Mouse (Mus musculus): Measurements from ENCODE around the gene Gm11037.
"Not testable (repeated sequence)": the region's sequence is repeated elsewhere in the genome, so short reads cannot be mapped to it uniquely, and the experiment has no call there.

The Gm11037 gene

DNA sequence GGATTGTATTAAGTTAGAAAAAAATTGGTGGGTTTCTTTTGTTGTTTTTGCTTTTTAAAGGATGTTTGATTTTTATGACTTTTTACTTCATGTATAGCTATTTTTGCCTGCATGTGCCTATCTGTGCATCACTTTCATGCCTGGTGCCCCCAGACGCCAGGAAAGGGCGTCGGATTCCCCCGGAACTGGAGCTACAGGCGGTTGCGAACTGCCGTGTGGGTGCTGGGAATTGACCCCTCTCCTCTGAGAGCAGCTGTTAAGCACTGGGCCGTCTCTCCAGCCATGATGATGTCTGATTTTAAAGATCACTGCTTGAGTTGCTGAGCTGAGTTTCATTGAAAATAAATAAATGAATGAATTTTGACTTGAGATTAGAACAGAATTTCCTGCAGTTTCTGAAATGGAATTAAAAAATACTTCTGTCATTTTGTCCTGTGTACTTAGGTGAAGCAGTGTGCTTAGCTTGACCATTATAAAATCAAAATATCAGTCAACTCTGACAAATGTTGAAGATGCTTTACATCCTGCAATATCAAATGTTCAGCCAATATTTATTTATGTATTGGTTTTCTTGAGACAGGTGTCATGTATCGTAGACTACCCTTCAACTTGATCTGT, at the start of gene Gm11037:
Gm11037 (plus strand) TSS at position 568 of the 618 bp plus-strand sequence.
- DNase-seq (ENCODE audit: low spot score): no peak

DNA sequence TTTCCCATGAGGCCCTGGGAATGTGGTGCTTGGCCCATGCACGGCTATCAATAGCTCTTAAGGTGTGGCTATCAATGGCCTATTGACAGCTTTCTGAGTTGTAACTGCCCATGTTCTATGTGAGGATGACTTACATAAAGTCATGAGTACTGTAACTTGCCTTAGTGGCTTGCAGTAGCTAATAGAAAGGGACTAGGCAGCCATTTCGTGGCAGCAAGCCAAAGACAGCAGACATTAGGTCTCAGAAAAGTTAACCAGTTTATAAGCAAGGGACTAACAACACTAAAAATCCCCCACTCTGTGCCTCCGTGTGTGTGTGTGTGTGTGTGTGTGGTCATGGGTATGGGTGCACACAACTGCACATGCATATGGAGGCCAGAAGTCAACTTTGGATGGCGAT, 49.1 kb upstream of the Gm11037 start:
- no peak for DNase-seq (ENCODE audit: low spot score)

DNA sequence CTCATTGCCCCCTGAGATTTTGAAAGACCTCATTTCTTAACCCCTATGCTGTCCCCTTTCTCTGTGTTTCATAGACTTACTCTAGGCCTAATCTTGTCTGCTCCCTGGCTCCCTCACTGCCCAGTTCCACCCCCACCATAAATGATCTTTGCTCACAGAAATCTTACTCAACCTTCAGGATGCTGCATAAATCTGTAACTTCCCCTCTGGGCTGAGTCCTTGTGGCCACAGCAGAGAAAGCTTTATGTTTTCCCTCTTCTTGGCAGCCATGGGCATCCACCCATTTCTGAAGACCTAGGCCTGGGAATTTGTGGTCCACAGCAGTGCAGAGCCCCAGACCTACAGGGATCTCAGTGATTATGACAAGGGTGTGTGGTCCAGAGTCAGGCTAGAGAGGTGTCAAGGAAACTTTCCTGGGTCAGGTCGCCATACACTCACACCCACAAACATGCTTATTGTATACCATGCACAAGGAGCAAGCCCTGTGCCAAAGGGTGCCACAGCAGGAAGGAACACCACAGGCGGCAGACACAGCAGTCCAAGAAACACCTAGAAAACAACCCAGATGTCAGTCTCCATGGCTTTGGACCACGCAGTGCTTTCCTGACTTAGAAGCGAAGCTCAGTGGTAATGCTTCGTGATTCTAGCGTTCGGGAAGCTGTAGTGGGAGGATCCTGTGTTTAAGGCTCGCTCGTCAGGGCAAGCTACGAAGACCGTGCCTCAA, 46.5 kb upstream of the Gm11037 start, which contains the start of gene Siglec1:
Siglec1 (minus strand) TSS at position 99 of the 724 bp plus-strand sequence.
- no peak for DNase-seq (ENCODE audit: low spot score)

DNA sequence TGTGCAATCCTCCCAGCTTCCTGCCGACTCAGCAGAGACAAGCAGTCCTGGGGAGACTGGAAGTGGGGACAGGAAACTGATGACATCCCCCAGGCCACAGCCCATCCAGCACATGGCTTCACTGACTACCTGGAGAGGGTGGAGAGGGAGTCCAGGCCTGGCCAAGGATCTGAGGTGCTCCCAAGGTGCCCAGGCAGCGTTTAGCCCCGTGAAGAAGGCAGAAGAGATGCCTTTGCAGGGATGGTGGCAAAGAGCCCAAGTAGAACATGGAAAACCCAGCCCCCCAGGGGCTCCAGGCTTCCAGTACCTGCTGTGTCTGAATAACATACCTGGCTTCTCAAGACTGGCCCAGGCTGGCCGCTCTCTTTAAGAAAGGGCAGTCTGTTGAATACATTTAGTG, 44.7 kb upstream of the Gm11037 start:
- no peak for DNase-seq (ENCODE audit: low spot score)

DNA sequence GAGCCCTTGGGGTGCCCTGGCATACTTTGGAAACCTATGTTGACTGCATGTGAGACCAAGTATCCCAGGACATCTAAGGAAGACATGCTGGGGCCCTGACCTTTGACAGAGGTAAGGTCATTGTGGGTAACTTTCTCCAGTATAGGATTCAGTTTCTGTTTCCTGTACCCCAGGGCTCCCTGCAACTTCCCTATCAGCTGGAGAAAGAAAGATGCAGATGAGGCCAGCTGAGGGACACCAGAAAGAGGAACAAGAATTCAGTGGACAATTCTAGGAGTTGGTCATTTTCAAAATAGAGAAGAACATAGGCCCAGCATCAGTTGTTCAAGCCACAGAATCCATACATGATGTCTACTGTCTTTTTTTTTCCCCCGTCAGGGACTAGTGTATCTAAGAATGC, 43.7 kb upstream of the Gm11037 start:
- no peak for DNase-seq (ENCODE audit: low spot score)

DNA sequence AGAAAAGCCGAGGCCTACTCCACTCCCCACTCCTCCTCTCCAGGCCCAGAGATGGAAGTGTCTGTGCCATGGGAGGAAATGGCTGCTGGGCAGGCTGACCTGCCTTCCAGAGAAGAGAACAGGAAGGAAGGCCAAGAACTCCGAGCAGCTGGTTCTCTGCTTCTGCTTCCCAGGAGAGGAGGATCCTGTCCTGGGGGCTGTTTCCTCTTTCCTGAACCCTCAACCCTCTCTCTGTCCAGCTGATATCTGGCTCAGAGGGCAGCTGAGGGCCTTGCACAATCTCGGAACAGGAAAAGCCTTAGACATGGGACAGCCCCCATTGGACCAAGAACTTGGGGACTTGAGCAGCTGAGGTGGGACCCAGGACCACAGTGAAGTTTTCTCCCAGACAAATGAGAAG, 42.4 kb upstream of the Gm11037 start:
- DNase-seq (ENCODE audit: low spot score): no peak

DNA sequence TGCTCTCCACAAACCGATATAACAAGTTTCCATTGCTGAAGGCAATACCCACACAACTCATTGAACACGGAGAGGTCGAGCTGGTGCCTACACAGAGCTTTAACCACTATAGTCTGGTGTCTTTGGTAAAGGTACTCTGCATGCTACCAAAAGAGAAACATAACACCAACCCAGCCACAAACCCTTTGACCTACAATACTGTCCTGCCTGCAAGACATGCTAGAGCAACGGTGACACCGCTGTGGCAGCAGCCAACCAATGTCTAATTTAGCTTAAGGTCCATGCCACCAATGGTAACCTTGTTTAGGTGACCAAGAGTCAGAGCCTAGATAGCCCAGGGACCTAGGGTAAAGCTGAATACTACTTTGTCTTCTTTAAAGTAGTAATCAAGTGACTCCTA, 39.7 kb upstream of the Gm11037 start:
- DNase-seq (ENCODE audit: low spot score): no peak

DNA sequence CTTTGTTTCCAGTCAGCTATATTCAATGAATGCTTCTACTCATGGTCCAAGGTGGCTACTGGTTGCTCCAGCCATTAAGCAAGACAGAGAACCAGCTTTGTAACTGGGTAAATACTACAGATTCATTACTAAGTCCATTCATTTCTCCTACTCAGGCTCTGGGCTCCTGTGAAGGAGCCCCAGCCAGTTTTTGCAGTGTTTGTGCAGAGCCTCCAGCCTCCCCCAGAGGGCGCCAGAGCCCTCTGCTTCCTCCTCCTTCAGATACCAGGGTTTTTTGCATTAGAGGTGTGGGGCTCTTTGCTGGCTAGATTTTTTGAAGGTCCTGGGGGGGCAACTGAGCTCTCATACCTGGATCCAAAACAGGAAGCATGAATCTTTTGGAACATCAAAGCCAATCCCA, 38.5 kb upstream of the Gm11037 start:
- peak; percentile 66 for DNase-seq (ENCODE audit: low spot score)

DNA sequence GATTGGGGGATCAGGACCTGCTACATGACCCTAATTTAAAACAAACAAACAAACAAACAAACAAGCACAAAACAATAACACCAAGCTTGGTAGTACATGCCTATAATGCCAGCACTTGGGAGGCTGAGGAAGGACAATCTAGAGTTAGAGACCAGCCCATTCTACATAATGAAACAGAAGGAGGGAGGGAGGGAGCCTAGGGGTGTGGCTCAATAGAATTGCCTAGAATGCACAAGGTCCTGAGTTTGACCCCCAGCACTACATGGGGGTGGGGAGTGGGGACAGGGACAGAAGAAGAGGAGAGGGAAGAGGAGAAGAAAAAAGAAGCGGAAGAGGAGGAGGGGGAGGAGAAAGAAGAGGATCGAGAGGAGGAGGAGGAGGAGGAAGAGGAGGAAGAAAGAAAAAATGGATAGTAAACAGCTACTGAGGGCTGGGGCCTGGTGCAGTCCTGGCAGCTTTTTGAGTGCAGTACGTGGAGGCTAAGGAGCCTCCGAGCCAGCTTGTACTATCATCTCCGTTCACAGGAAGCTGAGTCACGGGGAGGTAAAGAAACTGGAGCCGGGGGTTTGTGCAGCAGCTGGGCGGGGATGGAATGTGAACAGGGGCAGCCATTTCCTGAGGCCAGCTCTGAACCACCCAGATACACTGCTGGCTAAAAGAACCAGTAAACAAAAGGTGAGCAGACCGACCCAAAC, 37.0 kb upstream of the Gm11037 start:
- DNase-seq (ENCODE audit: low spot score): peak; percentile 72

DNA sequence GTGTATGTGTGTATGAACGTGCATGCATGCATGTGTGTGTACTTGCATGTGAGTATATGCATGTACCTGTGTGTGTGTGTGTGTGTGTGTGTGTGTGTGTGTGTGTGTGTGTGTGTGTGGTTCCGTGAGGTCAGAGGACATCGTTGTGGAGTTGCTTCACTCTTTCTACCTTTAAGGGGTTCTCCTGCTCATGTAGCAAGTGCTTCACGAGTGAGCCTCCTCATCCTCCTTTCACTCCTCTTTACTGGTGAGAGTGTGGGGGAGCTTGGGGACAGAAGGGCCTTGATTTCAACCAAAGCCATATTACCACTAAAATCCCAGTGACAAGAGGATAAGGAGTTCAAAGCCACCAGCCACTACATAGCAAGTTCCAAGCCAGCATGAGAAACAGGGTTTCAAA, 36.2 kb upstream of the Gm11037 start:
- no peak for DNase-seq (ENCODE audit: low spot score)

DNA sequence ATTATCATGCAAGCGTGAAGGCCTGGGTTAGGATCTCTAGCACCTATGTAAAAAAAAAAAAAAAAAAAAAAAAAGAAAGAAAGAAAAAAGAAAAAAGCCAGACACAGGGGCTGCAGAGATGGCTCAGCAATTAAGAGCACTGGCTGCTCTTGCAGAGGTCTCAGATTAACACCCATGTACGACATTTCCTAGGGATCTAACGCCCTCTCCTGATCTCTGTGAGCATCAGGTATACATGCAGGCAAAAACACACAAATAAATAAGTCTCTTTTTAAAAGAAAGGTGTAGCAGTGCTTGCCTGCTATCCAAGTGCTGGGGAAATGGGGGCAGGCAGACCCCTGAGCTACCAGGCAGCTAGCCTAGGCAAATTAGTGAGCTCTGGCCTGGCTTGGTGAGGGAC, 31.8 kb upstream of the Gm11037 start:
- no peak for DNase-seq (ENCODE audit: low spot score)

DNA sequence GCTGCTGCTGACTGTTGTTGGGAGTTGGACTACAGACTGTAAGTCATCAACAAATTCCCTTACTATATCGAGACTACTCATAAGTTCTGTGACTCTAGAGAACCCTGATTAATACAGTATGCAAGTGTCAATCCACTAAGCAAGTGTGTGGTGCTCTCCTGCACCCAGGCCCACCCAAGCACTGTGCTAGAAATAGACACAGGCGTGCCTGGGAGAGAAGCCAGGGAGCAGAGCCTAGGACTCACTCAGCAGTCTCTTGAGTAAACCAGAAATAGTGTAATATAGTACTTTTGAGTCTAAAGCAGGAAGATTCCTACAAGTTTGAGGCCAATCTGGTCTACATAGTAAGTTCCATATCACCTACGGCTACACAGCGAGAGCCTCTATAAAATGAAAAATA, 29.3 kb upstream of the Gm11037 start:
- no peak for DNase-seq (ENCODE audit: low spot score)

DNA sequence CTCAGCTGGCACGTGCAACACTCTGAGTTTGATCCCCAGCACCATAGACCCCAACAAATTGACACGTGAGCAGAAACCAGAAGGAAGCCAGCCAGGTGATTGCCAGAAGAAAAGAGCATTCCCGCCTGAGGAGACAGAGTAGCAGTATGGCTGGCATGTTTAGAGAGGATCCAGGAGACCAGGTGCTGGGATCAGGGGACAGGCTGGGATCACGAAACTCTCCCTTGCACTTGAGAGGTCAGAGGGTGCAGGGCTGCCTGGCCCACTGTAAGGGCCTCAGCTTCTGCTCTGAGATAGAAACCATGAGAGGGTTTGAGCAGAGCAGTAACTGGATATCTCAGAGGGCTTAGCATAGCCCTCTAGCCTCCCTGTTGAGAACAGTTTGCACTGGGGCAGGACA, 28.2 kb upstream of the Gm11037 start:
- not testable (repeated sequence) for DNase-seq (ENCODE audit: low spot score)

DNA sequence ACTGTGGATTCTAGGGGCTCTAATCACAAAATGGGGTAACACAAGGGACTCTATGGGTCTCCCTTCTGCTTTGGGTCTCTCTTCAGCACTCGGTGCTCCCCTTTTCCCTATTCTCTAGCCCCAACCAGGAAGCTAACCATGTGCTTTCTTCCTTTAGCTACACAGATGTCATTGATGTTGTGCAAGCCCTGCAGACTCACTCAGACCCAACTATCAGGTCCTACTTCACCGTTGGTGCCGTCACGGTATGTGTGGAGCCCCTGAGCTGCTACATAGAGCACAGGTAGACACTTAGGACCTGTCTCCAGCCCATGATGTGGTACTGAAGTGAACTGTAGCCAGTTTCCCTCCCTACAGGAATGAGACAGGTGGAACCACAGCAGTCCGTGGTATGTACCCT, 27.3 kb upstream of the Gm11037 start:
- DNase-seq (ENCODE audit: low spot score): no peak

DNA sequence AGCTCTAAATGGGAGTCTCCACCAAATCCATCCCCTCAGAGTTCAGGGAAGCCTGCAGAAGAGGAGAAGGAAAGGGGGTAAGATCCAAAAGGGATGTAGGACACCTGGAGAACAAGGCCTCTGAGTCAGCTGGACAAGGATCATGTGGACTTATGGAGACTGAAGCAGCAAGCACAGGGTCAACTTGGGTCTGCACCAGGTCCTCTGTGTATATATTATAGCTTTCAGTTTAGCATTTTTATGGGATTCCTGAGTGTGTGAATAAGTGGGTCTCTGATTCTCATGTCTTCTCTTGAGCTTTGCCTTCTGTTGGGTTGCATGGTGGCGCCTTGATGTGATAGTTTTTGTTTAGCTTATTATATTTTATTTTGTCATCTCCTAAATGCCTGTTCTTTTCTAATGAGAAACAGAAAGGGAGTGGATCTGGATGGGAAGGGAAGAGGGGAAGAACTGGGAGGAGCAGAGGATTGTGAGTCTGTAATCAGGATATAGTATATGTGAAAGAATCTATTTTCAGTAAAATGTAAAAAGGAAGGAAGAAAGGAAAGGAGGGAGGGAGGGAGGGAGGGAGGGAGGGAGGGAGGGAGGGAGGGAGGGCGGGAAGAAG, 14.2 kb upstream of the Gm11037 start:
- no peak for DNase-seq (ENCODE audit: low spot score)

DNA sequence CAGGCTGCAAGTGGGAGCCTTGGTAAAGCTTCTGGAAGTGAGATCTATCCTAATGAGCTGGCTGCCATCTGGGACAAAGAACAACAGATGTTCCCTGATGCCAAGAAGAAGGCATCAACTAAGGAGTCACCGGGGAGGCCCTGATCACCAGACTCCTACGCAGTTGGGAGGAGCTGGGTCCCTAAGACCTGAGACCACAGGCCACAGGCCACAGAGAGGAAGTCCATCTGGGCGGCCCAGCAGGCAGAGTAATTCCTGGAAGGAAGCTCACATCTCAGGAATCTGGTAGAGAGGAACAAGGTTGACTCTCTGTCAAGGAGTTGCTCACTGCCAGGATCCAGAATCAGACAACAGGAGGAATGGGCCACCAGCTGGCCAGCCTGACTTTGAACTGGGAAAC, 9.1 kb upstream of the Gm11037 start:
- no peak for DNase-seq (ENCODE audit: low spot score)

DNA sequence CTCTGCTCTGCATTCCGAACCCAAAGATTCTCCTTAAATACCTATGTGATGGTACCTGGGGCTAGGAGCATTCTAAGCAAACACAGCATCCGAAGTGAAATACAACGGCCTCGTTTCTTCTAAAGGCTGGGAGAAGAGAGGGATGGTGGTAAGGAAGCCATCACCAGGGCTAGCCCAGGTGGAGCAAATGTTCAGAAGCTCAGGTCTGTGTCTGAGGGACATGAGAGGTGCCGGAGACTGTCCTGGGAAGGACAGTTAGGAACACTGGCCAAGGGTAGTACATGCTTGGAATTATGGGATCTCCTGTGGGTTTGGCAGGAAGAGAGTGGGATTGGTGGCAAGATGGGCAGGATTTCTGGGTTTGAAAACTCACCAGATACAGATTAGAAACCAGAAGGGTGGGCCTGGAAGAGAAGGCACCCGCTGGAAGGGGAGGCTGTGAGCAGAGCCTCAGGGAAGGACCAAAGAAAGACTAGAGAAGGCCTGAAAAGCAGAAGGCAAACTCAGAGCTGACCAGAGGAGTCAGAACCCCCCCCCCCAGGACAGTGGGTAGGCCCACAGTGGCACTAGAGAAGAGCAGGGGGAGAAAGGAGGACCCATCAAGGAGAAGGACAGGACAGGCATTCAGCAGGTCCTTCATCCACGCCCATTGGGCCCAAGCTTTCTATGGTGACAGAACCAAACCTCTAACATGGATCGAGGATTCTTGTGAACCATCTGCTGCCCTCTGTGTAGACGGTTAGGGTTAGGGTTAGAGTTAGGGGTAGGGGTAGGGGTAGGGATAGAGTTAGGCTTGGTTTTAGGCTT, 7.9 kb upstream of the Gm11037 start:
- no peak for DNase-seq (ENCODE audit: low spot score)

DNA sequence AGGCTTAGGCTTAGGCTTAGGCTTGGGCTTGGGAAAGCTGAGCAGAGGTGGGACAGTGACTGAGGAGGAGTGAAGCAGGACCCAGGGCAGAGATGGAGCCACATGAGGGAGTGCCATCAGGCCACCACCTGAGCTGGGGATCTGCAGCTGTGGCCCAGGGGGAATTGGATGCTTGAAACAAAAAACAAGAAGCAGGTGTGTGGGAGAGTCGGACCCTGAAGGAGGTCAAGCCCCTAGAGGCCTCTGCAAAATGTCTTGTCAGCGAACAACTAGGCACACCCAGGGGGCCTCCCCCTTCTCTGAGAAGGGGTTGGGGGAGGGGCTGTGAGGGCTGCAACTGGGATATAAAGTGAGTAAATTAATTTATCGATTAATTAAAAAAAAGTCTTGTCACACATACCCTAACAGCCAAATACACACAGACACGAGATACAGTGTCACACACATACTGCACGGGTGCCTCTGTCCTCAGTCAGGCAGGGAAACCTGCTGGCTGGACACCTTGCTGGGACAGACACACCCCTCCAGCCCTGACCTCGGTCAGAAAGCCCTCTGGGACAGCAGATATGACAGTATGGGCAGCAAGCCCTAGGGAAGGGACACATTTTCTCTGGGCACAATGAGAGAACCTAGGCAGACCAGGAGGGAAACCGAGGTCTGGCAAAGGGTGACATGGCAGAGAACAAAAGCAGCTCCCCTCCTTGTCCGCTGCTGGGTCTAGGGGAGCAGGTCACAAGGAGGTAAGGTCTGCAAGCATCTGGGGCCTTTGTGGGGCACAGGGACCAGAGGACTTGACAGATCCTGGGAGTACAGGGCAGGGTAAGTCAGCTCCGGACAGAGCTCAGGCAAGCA, 7.1 kb upstream of the Gm11037 start:
- DNase-seq (ENCODE audit: low spot score): no peak

DNA sequence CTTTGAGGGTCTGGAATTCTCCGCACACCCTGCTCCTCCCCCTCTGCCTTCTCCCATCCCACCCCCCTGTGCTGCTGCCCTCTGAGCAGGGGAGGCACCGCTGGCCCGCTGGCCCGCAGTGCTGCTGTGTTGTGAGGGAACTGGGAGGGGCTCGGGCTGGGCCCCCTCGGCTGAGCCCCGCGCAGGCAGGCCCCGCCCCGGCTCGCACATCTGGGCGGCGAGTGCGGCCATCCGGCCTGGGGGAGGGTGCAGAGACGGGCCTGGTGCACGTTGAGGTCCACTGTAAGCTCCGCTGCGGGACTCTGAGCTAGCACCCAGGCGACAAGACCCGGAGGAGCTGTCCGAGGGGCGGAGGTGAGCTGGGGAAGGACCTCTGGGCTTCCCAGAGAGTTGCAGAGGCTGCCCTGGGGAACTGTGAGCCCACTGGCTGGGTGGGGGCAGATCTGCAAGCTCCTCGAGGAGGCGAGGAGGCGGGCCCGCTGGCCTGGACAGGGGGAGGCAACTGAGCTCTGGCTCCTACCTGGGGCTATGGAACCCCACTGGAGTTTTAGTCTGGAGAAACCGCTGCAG, 6.1 kb upstream of the Gm11037 start, which contains the start of gene Hspa12b:
Hspa12b (plus strand) TSS at position 120 of the 570 bp plus-strand sequence.
- peak; percentile 83 for DNase-seq (ENCODE audit: low spot score)

DNA sequence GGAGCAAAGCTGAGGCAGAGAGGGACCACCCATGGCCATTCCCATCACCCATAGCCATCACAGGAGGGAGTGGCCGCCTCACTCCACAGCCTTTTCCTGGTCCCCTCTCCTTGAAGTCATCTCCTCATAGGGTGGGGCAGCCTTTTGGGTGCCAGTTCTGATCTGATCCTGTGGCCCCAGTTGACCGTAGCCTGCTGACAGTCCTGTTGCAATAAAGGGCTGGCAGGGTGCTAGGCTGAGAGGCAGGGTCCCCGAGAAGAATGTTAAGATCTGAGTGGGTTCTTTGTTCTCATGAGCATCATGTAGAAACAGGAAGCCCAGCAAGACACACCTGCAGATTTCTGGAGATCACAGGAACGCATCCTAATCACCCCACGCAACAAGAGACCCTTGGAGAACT, 5.1 kb upstream of the Gm11037 start:
- DNase-seq (ENCODE audit: low spot score): no peak
